Mouse (Mus musculus) erythroblast, embryonic 14.5 days (primary cell): ENCODE data around the gene Duoxa1. TPM values are rescaled to one million over a fixed set of nuclear protein-coding genes. Genes with fewer than 3 reads are reported as not detected.

Source experiments
- H3K27me3 ChIP-seq: 2 replicates; pipeline ENCODE4 v1.6.1; 2012; ENCODE audit warnings: inconsistent platforms; ENCODE audit not compliant: control insufficient read depth
- H3K36me3 ChIP-seq: 2 replicates; pipeline ENCODE4 v1.6.1; 2012; ENCODE audit warnings: mild to moderate bottlenecking, inconsistent platforms; ENCODE audit not compliant: control insufficient read depth
- H3K4me1 ChIP-seq: 2 replicates; pipeline ENCODE4 v1.6.1; 2012; ENCODE audit warnings: inconsistent platforms; ENCODE audit not compliant: control insufficient read depth
- H3K4me3 ChIP-seq: replicated peaks from 2 replicates; pipeline ENCODE3; 2012; ENCODE audit warnings: moderate library complexity, mild to moderate bottlenecking, inconsistent platforms
- H3K9me3 ChIP-seq: 2 replicates; pipeline ENCODE4 v1.6.1; 2012; ENCODE audit warnings: low read length, inconsistent platforms, mixed read lengths; ENCODE audit not compliant: control insufficient read depth
- GATA1 ChIP-seq: IDR thresholded peaks from 2 replicates; pipeline ENCODE4 v1.6.1; 2012; ENCODE audit warnings: low read length, inconsistent platforms, mixed read lengths
- TAL1 ChIP-seq: IDR thresholded peaks from 3 replicates; pipeline ENCODE4 v1.6.1; 2012; ENCODE audit warnings: low read length, inconsistent platforms, mixed read lengths
- polyA plus RNA-seq: library from polyadenylated mRNA; stranded (reverse); fragments of >175 nt; gene quantifications from 2 replicates; pipeline ENCODE4 v1.2.3, GENCODE M21; 2012

The Duoxa1 gene
- polyA plus RNA-seq, 1 experiment: not detected

DNA sequence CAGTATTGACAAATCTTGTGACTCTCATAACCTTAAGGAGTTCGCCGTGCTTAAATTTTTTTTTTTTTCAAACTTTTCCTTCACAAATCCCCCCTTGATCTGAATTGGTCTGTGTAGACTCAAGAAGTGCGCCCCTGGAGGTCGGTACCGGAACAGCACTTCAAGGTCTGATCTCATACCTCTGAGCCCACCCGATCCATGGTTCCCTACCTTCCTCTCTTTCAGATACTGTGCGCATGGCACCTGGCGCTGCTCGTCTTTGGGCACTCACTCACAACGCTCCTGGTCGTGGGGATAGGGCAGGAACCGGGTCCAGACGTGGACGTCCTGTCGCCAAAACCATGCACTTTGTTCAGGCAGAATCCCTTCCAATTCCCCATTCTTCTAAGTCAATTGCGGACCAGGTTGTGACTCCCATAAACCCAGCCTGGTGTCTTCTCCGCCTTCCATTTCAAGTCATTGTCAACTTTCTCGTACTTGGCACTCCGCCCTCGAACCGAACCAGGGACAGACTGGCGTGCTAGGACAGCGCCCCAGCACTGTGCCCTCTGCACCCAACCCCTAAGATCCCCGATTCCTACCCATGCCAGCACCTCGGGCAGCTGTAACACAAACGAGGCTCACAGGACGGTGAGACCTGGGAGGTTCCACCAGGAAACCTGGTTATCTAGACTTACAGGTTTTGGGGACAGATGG lies 660 bp downstream of the Duoxa1 start:
- TF ChIP-seq GATA1: no peak
- no peak for TF ChIP-seq TAL1
- peaks cover 73% of the 10 kb centered on the region for H3K27me3 ChIP-seq
- H3K36me3 ChIP-seq: no peaks in the 10 kb centered on the region
- no peak overlapping the region for H3K4me3 ChIP-seq
- no peaks in the 10 kb centered on the region for H3K4me1 ChIP-seq
- H3K9me3 ChIP-seq: no peaks in the 10 kb centered on the region

DNA sequence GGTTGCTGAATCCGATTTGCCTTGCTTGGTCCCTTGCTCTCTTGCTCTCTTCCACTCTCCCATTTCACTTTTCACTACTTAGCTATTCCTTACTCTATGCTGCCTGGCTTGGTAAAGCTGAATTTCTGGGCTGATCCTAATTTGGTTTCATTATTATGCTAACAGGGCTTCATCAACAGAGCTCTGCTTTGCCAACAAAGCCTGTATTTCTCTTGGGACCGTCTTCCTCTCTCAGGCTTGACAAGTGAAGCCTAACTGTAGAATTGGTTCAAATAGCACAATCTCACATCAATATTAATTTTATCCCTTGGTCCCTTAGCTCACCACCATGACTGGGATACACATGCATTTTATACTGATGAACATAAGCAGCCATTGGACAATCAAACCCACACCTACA lies 2.0 kb downstream of the Duoxa1 start:
- Histone ChIP-seq H3K9me3 (no peaks in the 10 kb centered on the region), H3K4me1 (no peaks in the 10 kb centered on the region), H3K4me3 (no peak overlapping the region), H3K36me3 (no peaks in the 10 kb centered on the region), H3K27me3 (peaks cover 78% of the 10 kb centered on the region)
- TF ChIP-seq GATA1 (no peak), TAL1 (no peak)

DNA sequence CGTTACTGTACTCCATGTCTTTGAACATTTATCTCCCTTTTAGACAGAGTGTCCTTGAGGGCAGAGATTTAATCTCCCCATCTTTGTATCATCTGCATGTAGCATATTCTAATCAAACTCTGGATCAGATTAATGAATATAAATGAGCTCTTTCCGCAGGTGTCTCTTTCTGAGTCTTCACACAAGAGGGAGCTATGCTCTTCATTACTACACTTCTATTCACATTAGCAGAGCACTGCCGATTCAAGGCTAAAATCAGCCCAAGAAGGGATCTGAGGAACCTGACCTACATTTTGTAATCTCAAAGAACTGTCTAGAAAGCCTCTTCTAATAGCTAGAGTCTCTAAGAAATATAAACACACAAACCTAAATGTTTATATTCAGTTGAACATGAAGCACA lies 3.9 kb downstream of the Duoxa1 start:
- H3K4me1 ChIP-seq: no peaks in the 10 kb centered on the region
- no peaks in the 10 kb centered on the region for H3K36me3 ChIP-seq
- no peaks in the 10 kb centered on the region for H3K9me3 ChIP-seq
- no peak overlapping the region for H3K4me3 ChIP-seq
- TF ChIP-seq GATA1 (no peak), TAL1 (no peak)
- H3K27me3 ChIP-seq: peaks cover 82% of the 10 kb centered on the region

DNA sequence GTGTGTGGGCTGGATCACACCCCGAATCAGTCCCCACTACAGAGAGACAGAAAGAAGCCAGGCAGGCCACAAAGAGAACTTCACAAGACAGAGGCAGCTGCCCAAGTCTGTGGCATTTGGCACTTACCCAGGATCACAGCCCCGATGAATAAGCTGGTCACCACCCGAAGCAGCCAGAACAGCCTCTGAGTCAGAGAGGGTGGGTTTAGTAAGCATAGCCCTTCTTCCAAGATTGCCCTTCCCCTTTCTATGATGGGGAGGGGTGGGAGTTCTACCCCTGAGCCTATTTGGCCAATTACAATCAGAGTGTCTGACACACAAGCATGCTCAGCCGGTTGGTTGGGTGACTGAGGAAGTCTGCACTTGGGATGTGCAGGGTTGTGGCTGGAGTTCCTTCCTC lies 7.3 kb downstream of the Duoxa1 start:
- peaks cover 76% of the 10 kb centered on the region for H3K27me3 ChIP-seq
- no peak overlapping the region for H3K4me3 ChIP-seq
- no peaks in the 10 kb centered on the region for H3K4me1 ChIP-seq
- H3K9me3 ChIP-seq: peaks cover 2% of the 10 kb centered on the region; the same call in 1 of the 2 replicates
- H3K36me3 ChIP-seq: no peaks in the 10 kb centered on the region
- no peak for TF ChIP-seq GATA1
- no peak for TF ChIP-seq TAL1

DNA sequence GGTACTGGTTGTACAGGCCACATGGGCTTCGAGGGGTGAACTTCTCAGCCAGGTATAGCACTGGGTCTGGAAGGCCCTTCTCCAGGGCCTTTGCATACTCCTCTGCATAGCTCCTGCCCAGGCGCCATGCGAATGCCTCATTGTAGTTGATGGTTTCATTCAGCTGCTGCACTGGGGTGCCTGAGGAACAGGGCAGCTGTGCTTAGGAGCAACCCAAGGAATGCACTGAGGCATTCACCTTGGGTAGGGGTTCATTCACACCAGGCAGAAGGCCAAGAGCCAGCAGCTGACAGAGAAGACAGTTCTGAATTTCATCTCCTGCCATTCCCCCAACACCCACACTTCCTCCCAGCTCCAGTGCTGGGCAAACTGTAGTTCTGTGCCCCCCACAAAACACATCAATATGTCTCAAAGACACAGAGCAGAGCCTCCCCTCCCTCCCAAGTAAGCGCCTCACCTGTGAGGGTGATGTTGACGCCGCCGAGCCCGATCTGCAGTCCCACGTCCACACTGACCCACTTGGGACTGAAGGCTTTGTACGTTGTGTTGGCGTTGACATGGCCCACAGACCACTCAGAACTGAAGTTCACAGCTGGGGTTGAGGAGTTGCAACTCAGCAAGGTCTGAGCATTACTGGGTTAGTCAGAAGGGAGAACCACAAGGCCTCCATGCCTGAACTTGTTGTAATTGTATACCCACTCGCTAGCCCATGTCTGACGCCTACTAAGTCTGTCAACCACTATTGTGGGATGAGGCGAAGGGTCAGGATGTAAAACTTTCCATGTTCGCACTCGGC lies 8.2 kb downstream of the Duoxa1 start:
- no peak overlapping the region for H3K4me3 ChIP-seq
- H3K9me3 ChIP-seq: peaks cover 2% of the 10 kb centered on the region; the same call in 1 of the 2 replicates
- no peaks in the 10 kb centered on the region for H3K4me1 ChIP-seq
- H3K27me3 ChIP-seq: peaks cover 79% of the 10 kb centered on the region
- TF ChIP-seq TAL1 (no peak), GATA1 (no peak)
- H3K36me3 ChIP-seq: no peaks in the 10 kb centered on the region

DNA sequence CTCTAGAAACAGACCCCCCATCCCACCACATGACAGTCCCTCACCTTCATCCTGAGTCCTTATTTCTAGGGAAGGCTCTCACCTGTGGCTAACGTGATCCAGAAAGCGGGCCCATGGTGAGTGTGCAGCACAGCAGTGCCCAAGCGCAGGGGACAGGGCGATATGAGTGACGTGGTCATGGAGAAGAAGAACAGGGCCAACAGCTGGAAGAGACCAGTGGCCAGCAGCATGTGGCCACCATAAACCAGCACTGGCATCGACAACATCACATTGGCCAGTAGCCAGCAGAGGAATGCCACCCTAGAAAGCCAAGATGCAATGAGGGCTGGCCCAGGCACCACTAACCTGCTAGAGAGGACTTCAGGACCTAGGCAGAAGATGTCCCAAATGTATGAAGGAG lies 9.0 kb downstream of the Duoxa1 start:
- Histone ChIP-seq H3K9me3 (peaks cover 2% of the 10 kb centered on the region; the same call in 1 of the 2 replicates), H3K27me3 (peaks cover 82% of the 10 kb centered on the region), H3K4me3 (no peak overlapping the region), H3K4me1 (no peaks in the 10 kb centered on the region), H3K36me3 (no peaks in the 10 kb centered on the region)
- no peak for TF ChIP-seq GATA1
- no peak for TF ChIP-seq TAL1

DNA sequence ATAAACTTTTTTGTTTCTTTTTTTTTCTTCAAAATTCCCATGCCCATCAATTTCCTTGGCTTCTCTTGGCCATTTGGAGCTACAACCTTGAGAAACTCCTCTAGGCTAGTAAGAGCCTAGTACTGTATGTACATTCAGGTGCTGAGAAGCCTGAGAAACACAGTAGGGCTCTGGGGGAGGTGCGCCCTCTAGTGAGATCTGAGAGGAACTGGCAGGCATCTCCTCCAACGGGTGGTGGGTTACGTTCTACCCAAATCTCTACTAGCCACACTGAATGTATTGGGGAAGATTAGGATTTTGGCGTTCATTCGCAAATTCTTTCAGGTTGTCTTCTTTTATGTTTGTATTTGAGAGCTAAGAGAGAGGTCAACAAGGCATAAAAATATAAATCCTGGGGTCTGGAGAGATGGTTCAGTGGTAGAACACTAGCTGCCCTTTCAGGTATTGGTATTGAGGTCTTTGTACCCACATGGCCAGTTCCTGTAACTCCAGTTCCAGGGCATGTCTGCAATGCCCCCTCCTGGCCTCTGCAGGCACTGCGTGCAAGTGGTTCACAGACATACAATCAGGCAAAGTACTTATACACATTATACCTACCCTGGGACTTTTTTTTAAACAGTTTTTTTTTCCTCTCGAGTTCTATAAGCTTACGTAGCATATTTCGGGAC lies 10.8 kb downstream of the Duoxa1 start:
- no peak overlapping the region for H3K4me3 ChIP-seq
- no peaks in the 10 kb centered on the region for H3K36me3 ChIP-seq
- TF ChIP-seq GATA1 (no peak), TAL1 (no peak)
- H3K9me3 ChIP-seq: peaks cover 6% of the 10 kb centered on the region; the same call in 1 of the 2 replicates
- no peaks in the 10 kb centered on the region for H3K4me1 ChIP-seq
- H3K27me3 ChIP-seq: peaks cover 88% of the 10 kb centered on the region

DNA sequence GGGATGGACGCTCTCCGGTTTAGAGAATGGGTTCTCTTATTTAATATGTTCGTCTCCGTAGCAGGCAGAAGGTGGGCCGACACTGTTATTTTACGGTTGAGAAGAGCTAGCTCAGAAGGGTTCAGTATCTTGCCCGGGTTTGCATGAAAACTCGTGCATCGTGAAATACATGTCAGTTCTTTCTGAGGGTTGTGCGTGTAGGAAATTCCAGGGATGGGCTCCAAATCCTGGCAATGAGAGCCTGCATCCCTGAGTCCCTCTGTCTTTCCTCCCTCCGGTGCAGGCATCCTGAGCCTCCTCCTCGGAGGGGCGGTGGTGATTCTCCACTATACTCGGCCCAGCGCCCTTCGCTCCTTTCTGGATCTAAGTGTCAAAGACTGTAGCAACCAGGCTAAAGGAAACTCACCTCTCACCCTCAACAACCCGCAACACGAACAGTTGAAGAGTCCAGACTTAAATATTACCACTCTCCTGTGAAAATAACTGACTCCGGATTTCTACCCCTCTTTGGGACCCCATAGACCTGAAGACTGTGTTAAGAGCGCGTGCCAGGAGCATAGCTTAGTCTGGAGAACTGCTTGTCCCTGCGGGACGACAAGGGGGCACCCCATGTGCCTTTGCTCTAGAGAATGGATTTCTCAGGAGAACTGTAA lies 11.5 kb downstream of the Duoxa1 start:
- H3K36me3 ChIP-seq: no peaks in the 10 kb centered on the region
- peaks cover 7% of the 10 kb centered on the region; the same call in 1 of the 2 replicates for H3K9me3 ChIP-seq
- TF ChIP-seq GATA1: no peak
- TF ChIP-seq TAL1: no peak
- peaks cover 88% of the 10 kb centered on the region for H3K27me3 ChIP-seq
- no peak overlapping the region for H3K4me3 ChIP-seq
- no peaks in the 10 kb centered on the region for H3K4me1 ChIP-seq
